Mouse (Mus musculus) left cerebral cortex, adult 2 months (tissue): ENCODE data around the gene Dhcr24. TPM values are rescaled to one million over a fixed set of nuclear protein-coding genes. Genes with fewer than 3 reads are reported as not detected.

Experiments
- DNase-seq, 2 experiments: peaks; one replicate each; pipeline ENCODE4 v3.0.0; 2021 to 2022; ENCODE audit warnings: low spot score in 2 of 2, mixed read lengths in 1 of 2; ENCODE audit errors: extremely low spot score in 1 of 2
- H3K27ac ChIP-seq: fragments of 200-600 bp; 2 replicates; pipeline ENCODE4 v1.8.1; 2022
- H3K4me3 ChIP-seq: fragments of 200-600 bp; 2 replicates; pipeline ENCODE4 v1.8.1; 2022
- CTCF ChIP-seq: fragments of 200-600 bp; IDR thresholded peaks from 2 replicates; pipeline ENCODE4 v1.8.1; 2022; ENCODE audit warnings: antibody characterized with exemption, mild to moderate bottlenecking, moderate library complexity
- intact Hi-C: fragments of 180-260 bp; cut with DNase I; formaldehyde crosslinking; loops from one replicate; pipeline ENCODE4 v1.15.1; 2025
- total RNA-seq, 2 experiments: library from RNA; stranded (reverse); gene quantifications; 2 replicates each; pipeline ENCODE4 v1.2.3; 2021

Gene Dhcr24
- total RNA-seq, 2 experiments from 2014 or later: 85.5 to 87.4 TPM

DNA sequence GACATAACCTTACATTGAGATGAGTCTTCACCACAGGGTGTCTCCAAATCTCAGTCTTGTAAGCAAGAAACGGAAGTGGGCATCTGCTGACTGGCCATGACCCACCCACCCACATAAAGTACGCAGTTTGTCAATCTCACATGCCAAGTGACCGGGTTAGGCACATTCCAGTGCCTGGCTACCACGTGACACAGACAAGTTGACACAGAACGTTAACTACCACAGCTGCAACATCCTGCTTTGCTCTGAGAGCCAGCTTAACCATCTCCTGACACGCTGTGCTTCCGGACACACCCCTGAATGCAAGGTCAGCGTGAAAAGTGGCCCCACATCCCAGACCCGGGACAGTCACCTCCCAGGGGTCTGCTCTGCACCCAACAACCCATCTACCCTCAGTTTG, 29.3 kb downstream of the Dhcr24 start:
- no peak for TF ChIP-seq CTCF
- DNase-seq: no peak
- Histone ChIP-seq H3K27ac (no peak overlapping the region), H3K4me3 (no peak overlapping the region)
- intact Hi-C loops: no loop called here

DNA sequence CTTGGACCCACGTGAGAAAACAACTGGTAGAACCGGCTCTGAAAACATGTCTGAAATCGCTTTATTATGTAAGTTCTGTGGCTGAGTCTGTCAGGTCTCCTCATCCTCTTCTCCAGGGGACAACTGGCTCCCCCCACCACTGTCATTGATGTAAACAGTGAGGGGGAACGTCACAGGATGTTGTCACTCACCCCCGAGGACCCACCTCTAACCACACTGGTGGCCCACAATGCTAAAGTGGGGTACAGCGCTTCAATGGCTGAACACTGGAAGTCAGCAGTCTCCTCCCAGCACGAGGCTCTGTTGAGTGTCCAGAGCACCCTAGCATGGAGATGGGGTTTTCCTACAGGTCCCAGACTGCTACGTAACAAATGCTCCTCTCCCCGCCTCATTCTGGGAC, 30.0 kb downstream of the Dhcr24 start:
- intact Hi-C loops: no loop called here
- no peak for DNase-seq
- H3K4me3 ChIP-seq: no peak overlapping the region
- no peak overlapping the region for H3K27ac ChIP-seq
- no peak for TF ChIP-seq CTCF

DNA sequence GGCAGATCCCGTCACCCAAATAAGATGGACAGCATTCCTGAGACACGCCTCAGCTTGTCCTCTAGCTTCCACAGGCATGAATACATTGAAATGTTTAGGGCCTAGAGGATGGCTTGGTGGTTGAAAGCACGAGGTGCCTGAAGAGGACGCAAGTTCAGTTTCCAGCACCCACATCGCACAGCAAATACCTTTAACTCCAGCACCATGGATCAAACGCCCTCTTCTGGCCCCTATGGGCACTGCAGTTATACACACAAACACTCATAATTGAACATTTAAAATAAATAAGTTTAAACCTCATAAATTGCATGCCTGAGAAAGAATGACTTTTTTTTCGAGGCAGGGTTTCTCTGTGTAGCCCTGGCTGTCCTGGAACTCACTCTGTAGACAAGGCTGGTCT, 32.8 kb downstream of the Dhcr24 start:
- DNase-seq: no peak
- H3K27ac ChIP-seq: no peak overlapping the region
- peak; percentile 31 for TF ChIP-seq CTCF
- intact Hi-C loops: no loop called here
- H3K4me3 ChIP-seq: no peak overlapping the region

DNA sequence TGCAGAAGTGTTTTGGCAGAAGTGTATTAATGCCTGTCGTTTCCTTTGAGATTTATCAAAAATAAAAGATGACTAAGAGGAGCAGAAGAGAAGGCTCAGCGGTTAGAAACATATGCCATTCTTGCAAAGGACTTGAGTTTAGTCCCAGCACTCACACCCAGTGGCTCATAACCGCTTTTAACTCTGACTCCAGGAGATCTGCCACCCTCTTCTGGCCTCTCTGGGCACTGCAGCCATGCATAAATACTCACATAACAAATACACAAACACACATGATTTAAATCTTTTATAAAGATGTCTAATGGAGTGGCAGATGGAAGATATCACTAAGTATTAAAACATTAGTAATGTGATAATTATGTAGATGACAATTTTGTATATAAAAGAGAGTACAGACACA, 35.4 kb downstream of the Dhcr24 start:
- intact Hi-C loops: no loop called here
- DNase-seq: no peak
- peak; percentile 34 for TF ChIP-seq CTCF
- no peak overlapping the region for H3K4me3 ChIP-seq
- no peak overlapping the region for H3K27ac ChIP-seq

DNA sequence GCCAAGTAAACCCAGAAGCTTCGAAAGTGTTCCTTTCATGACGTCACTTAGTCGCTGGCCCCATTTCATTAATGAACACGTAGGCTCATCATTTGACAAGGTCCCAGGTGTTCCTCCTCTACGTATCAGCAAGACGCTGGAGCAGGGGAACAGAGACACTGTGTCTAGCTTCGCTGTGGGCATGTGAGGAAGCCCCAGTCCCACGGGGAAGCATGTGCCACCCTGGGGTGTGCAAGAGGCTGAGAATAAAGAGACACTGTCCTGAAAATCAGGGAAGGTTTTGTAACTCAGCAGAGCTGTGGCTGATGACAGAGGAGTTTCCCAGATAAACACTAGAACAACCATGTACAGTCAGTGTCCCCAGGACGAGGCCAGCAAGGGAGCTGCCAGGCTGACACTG, 36.2 kb downstream of the Dhcr24 start:
- no peak for DNase-seq
- intact Hi-C loops: no loop called here
- no peak for TF ChIP-seq CTCF
- no peak overlapping the region for H3K4me3 ChIP-seq
- H3K27ac ChIP-seq: no peak overlapping the region

DNA sequence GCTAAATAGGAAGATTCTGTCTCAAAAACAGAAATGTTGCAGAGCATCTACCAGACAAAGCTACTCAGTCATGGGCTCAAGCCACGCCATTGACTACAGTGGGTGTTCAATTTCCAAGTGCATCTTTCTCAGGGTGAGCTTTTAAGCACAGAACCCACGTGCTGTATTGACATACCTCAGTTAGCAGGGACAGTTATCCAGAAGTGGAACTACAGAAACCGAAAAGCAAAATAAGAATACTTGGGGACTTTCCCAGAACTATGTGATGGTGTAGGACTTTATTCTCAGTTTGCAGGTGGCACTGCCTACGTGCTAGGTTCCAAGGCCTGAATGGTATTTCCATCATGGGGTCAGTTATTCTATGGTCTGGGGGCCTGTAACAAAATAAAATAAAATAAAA, 36.9 kb downstream of the Dhcr24 start:
- intact Hi-C loops: no loop called here
- H3K4me3 ChIP-seq: no peak overlapping the region
- TF ChIP-seq CTCF: no peak
- no peak for DNase-seq
- no peak overlapping the region for H3K27ac ChIP-seq

DNA sequence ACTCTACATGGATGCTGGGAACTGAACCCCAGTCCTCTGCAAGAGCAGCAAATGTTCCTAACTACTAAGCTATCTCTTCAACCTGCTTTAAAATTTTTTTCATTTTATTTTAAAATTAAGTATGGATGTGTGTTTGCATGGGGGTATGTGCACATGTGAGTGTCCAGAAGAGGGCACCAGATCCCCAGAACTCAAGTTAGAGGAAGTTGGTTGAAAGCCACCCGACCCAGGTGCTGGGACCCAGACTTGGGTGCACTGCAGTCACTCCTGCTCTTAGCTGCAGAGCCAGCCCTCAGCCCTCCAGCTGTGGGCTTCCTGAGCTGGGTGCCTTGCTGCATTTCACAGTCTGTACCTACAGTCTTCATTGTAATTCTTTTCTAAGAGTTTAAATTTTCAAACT, 38.6 kb downstream of the Dhcr24 start:
- intact Hi-C loops: no loop called here
- H3K4me3 ChIP-seq: no peak overlapping the region
- no peak; the same call in 1 of the 2 replicates for TF ChIP-seq CTCF

DNA sequence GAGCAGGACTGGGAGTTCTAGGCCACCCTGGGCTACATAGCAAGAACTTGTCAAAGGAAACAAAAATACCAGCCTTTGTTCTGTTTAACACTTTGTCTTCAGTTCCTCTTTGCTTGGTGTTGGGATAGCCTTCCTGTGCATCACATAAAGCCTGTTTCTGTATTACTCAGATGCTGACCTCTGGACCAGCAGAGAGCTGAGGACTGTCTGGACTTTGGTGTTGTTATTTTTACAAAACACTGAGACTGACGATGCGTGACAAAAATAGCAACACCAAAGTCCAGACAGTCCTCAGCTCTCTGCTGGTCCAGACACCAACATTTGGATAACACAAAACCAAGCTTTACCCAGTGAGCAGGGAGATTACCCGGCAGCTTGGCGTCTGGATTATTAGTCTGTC, 39.9 kb downstream of the Dhcr24 start:
- DNase-seq: no peak
- intact Hi-C loops: no loop called here
- TF ChIP-seq CTCF: no peak
- H3K27ac ChIP-seq: no peak overlapping the region
- no peak overlapping the region for H3K4me3 ChIP-seq

More for the DNA sequence above, 38.6 kb downstream of the Dhcr24 start:
- no peak overlapping the region for H3K27ac ChIP-seq
- DNase-seq: no peak

DNA sequence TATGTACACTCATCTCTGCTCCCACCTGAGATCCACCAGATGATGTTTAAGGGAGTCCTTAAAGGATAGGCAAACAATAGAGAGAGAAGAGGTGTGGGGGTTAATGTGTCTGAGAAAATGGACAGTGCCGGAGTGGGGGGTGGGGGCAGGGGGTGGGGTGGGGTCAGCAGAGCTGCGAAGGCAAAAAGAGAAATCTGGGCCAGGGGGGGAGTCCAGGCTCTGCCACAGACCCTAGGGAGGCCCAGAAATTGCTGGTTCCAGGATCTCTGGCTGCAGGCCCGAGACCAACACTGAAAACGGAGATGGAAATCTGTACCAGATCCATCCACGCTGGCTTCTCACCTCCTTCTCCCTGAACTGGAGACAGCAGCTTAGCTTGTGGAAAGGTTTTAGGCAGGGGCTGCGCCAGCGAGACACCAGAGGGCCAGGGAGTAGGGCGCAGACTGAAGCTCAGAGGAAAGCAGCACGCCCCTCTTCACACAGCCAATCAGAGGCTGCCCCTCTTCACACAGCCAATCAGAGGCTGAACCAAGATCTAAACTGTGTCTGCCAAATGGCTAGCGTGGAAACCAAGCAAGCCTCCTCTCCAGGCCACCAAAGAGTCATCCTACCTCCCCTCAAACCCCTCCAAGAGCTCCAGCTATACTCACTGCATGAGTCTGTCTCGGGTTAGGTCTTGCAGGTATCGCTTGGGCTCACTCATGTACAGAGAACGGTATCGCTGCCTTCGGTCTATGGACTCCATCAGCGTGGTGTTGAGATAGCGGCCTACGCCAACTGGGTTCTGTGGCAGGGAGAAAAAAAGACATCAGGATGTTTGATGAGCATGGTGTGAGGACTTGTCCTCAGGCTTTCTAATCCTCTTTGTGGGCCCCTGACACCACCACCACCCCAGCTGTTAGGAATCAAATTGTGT, 46.1 kb downstream of the Dhcr24 start:
- intact Hi-C loops: no loop called here
- no peak overlapping the region for H3K27ac ChIP-seq
- TF ChIP-seq CTCF: no peak
- DNase-seq: no peak
- H3K4me3 ChIP-seq: peak overlapping the region; percentile 23; the same call in 1 of the 2 replicates

DNA sequence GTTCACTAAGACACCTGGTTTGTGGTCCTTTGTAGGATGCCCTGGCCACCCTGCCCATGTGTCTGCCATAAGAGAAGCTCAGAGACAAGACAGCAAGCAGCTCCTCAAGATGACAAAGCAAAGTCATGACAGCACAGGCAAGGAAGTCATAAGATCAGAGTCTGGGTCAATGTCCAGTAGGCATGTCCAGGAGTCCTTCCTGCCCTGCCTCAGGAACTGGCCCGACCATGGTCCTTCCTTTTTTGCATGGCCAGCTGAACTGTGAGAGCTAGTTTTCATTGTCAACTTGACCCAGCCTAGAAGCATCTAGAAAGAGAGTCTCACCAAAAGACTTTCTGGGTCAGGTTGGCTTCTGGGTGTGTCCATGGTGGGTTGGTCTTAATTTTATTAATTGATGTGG, 47.1 kb downstream of the Dhcr24 start:
- TF ChIP-seq CTCF: no peak
- Histone ChIP-seq H3K4me3 (no peak overlapping the region), H3K27ac (no peak overlapping the region)
- intact Hi-C loops: no loop called here
- no peak for DNase-seq

DNA sequence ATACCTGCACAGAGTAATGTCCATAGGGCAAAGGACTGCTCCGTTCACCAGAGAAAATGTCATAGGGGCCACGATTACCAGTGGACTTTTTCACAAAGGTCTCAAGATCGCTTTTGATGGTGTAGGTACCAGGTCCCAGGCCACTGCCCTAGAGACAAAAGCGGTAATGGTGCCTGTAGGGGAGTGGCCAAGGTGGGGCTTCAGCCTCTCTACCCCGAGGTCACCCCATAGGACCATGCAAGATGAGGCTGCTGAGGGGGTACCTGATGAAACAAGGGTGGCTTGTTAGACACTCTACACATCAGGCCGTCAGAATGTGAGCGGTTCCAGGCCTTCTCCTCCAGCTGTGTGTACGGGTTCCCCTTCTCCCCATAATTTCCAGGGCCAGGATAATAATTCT, 52.3 kb downstream of the Dhcr24 start:
- DNase-seq: no peak
- H3K4me3 ChIP-seq: no peak overlapping the region
- intact Hi-C loops: loop anchor here (10.0 kb wide), 1 partner anchor 732 kb away; no protein-coding TSS in a partner anchor
- H3K27ac ChIP-seq: no peak overlapping the region
- no peak for TF ChIP-seq CTCF

DNA sequence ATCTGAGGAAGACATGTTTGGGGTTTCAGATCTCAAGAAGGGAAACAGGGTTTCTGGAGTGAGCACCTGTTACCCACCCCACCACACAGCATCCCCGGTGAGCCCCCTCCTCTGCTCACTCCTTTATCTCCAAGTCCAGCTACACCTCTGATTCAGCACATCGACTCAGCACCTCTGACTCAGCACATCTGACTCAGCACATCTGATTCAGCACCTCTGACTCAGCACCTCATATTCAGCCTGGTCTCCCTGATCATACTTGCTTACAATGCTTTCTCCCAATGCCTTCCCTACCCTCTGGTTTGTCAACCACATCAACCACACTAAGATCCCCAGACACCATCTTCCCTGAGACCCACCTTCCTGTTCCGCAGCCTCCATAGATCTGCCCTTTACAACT, 52.7 kb downstream of the Dhcr24 start:
- no peak overlapping the region for H3K27ac ChIP-seq
- no peak overlapping the region for H3K4me3 ChIP-seq
- DNase-seq: no peak
- no peak for TF ChIP-seq CTCF
- intact Hi-C loops: loop anchor here (10.0 kb wide), 1 partner anchor 731 kb away; no protein-coding TSS in a partner anchor

DNA sequence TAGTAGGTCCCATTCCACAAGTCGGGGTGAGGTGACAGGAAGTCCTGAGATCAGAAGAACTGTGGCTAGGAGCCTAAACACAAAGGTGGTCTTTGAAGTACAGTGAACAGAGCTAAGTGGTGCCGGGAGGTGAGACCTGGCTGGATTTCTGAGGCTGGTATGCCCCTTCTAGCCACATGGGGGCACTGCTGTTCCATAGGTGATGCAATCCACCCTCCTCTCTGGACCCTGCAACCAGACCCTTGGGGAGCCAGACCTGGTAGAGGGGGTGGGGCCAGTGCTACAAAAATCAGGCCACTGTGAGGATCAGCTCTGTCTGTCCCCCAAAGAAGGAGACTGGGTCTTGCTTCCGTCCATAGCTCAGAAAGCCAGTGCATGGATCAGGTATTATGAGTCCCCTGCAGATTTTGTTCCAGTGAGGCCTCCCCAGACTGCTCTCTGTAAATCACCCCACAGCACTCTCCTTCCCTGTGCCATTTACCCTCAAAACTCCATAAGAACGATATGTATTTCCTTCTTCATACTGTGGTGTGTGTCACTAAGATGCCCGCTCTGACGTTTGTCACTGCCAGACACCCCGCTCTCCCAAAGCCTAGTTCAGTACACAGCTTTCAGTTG, 53.5 kb downstream of the Dhcr24 start:
- TF ChIP-seq CTCF: peak; percentile 96
- DNase-seq: peak; percentile 72 to 80
- Histone ChIP-seq H3K4me3 (no peak overlapping the region), H3K27ac (no peak overlapping the region)
- intact Hi-C loops: loop anchor here (1.0 to 10.0 kb wide), 3 partner anchors 94 to 731 kb away; no protein-coding TSS in a partner anchor
